Mouse (Mus musculus) liver (tissue): Measurements from ENCODE around the gene Dnajb6.
A peak's percentile ranks its signal among the peaks of the same experiment; 100 is the strongest.
"Not testable (repeated sequence)": the region's sequence is repeated elsewhere in the genome, so short reads cannot be mapped to it uniquely, and the experiment has no call there.

Source experiments
- DNase-seq: peaks from one replicate; pipeline ENCODE4 v3.0.0-alpha.2; 2020; ENCODE audit warnings: mixed read lengths

Gene Dnajb6

DNA sequence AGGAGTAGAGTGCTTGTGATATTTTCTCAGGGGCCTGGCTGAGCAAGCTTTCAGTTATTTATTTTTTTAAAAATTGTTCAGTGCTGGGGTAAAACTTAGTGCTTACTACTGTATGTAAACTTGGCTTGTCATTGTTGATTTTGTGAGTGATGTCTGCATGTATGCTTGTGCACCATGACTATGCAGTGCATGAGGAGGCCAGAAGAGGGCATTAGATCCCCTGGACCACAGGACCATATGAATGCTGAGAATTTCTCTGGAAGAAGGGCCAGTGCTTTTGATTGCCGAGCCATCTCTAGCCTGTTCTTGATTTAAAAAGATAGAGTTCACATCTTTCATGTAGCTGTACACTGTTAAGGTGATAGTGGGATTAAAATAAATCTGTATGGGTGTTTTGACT lies 35.4 kb downstream of the Dnajb6 start:
- DNase-seq, result peak; percentile 20

DNA sequence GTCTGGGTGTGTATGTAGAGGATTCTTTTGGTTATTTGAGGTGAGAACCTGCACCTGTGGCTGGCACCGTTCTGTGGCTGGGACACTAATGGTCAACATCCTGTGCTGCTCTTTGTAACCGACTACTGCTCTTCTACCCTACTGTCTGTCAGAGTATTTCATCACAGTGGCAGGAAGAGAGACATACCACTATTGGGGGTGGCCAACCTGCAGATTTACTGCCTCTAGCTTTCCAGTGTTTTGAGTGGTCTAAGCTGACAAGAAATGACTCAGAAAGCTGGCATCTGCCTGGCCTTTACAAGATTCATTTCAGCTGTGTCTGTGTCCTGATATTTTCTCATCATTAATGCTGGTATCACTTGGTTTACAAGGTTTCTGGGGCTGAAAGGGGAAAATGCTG lies 36.5 kb downstream of the Dnajb6 start:
- DNase-seq, result no peak

DNA sequence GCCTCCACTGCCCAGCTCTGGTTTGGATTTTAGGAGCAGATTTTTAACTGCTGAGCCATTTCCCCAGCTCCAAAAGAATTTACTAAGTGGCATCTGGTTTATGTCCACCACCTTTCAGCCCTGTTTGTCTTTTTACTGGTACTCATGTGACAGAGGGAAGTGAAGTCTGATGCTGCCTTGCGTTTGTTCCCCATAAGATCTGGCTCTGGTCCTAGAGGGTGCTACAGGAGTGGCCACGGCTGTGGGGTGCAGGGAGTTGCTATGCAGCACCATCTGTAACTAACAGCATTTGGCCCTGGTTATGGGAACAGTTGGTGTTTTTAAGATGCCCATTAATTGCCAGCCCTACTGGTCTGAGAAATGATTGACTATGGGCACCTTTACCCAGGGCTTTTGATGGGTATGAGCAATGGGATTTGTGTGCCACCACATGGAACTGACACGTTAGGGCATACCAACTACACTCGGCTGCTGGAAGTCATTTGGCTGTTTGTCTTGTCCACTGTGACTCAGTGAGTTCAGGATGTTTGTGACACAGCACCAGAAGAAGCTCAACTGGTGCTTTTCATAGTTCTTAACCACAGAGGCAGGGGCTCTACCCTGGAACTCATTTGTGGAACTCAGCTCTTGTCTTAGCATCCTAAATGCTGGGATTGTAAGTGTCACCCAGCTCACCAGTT lies 37.3 kb downstream of the Dnajb6 start:
- DNase-seq, result no peak

DNA sequence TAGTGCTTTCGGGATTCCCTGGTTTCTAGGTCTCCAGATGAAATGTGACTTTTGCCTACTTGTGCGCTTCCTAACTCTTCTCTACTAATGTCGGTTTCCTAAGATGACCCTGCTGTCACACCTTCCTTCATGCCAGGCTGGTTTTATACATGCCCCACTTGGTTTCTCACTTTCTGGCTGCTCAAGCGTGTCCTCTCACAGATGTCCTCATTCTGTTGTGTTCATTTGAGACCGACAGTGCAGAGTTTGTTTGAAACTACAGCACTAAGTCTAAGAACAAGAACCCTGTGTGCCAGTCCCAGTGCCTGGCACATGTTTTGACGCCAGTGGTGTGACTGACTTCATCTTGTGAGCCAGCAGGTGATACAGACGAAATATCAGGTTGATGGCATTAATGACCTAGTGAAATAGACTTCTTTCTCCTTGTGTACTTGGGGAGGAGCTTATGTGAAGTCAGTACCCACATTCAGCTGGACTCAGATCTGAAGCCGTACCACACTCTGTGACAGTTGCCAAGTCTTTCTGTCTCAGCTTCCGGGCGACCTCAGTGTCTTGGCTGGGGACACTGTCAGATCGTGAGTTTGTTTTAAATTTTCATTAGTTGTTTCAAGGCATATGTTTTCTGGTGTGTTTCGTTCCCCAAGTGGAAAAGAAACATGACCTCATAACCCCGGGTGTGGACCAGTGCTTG lies 38.1 kb downstream of the Dnajb6 start:
- DNase-seq, result no peak

DNA sequence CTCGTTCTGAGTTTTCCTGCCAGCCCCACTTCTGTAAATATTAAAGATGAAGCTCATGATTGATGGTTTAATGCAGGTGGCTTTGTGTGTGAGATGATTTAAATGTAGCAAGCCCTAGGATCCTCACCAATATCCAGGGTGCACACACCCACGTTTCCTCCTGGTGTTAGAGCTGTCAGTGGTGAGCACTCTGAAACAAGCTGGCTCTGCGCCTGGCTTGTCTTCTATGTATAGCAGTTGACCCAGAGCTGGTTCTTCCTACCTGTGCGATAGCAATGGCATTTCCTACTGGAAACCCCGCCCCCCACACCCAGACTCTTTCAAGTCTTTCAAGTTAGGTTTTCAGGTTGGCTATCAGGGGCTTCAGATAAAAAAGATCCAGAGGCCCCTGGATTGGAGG lies 39.9 kb downstream of the Dnajb6 start:
- DNase-seq, result no peak

DNA sequence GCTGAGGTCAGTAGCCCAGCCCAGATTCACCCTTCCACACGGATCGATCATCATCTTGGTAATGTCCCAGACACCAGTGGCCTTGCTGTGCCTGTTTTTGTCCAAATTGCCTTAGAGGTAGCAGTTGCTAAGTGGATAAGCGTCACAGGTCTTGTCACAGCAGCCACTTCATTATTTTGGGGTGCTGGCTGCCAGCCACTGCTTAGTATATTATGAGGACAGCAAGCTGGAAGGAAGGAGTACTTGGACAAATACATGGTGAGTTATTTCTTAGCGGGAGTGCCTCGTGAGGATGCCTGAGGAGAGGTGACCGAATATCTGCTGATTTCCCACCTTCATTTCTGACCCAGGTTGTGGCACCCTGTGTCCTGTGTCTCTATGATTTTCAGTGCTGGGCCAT lies 42.5 kb downstream of the Dnajb6 start:
- DNase-seq, result no peak

DNA sequence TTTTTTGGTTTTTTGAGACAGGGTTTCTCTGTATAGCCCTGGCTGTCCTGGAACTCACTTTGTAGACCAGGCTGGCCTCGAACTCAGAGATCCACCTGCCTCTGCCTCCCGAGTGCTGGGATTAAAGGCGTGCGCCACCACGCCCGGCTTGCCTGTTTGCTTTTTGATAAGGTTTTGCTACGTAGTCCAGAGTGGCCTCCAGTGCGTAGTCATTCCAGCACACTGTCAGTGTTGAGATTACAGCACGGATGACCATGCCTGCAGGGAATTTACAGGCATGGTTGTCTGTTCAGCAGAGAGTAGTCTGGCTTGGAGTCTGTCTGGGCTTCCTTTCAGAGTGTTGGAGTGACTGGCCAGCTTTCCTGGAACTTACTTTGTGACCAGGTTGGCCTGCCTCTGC lies 44.2 kb downstream of the Dnajb6 start:
- peak; percentile 13 for DNase-seq

DNA sequence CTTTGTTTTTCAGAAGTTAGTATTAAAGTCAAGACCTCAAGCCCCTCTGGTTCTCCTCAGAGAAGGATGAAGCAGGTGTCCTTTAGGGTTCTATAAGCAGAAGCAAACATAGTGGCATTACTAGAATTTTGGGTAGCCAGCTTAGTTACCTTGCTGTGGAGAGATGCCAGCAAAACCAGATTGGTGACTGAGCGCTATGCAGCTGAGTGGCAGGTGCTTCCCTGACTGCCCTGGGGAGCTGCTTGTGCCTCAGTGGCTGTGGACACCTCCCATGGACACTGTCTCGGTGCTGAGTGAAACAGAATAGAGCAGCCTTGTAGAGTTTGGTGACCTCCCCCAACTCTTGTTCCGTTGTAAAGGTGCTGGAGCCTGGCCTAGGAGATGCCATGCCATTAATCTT lies 46.8 kb downstream of the Dnajb6 start:
- DNase-seq, result no peak

DNA sequence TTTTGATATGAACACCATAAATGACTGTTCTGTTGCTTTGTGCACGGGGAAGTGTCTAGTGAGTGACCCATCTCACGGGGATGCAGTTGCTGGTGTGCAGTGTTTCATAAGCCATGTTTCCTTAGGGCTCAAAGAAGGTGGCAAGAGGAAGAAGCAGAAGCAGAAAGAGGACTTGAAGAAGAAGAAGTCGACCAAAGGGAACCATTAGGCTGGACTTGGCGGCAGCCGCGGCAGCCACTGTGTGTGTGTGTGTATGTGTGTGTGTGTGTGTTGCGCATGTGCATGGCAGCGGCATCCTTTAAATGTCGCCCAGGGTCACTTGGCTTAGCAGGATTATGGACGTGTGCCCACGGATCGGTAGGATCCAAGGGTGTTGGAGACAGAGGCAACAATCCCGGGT lies 49.4 kb downstream of the Dnajb6 start:
- not testable (repeated sequence) for DNase-seq

DNA sequence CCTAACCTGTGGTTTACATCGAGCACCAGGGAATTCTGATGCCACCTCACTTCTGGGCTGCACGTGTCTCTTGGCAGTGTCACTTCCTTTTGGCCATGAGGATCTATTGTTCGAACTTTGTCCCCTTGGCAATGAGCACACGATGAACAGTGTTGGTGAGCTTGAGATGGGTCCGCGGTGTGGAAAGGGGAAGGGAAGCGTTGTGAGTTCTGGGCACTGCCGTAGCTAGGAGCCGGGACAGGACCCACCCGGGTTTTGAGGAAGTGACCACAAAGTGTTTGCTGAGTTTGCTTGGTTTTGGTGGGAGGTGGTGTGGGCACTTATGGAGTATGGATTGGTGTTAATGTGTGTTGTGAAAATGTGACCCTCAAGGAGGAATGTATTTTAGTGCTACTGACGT lies 50.5 kb downstream of the Dnajb6 start:
- DNase-seq, result not testable (repeated sequence)

DNA sequence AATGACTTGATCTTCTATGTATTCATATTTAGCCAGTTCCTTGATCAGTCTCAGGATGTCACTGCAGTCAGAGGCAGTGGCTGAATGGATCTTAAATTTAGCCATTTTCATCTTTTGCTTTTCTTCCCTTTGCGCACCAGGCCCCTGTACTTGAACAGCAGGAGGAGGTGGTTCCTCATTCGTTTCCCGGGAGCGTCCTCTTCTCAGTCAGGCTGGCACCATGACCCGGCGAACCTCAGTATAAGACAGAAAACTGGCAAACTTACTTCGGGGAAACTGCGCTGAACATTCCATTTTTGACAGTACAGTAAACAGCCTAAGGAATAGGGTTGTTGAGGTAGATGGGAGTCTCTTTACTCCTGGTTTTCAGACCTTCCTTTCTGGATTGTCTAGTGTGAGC lies 59.4 kb downstream of the Dnajb6 start:
- DNase-seq, result not testable (repeated sequence)

DNA sequence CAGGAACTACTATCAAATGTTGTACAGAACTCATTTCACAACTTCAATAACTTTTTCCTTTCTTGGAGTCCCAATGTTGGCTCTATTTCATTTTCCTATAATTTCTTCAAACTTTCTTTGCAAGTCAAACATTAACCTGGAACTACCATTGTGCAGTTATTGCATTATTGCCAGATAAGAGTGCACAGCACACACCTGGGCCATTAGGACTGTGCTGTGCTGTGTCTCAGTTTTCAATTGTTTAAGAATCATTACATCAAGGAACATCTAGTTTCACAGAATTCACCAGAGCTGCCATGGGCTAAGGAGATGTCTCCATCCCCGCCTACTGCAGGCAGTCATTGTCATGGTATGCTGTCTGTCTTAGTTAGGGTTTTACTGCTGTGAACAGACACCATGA lies 73.5 kb downstream of the Dnajb6 start:
- DNase-seq, result no peak

DNA sequence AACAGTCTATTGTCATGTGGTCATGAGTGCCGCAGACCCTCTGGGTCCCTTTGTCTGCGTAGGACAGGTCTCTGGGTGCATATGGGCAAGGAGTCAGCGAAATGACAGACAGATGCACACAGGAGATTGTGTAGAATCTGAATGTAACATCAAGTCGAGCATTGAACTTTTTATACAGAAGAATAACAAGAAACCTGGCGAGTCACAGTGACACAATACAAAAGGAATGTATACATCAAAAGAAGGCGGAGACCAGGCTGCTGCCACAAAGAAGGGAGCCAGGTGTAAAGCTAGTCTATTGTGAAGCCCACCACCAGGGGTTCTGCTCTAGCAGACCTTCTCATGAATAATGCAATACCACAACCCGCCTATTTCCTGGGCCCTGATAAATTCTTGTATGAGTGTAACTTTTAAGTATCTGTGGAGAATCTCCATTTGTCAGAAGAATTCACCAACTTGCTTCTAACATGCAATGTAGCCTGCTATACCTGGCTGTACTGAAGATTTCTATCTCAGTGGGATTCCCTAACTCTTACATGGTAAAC lies 76.0 kb downstream of the Dnajb6 start:
- DNase-seq, result not testable (repeated sequence)

DNA sequence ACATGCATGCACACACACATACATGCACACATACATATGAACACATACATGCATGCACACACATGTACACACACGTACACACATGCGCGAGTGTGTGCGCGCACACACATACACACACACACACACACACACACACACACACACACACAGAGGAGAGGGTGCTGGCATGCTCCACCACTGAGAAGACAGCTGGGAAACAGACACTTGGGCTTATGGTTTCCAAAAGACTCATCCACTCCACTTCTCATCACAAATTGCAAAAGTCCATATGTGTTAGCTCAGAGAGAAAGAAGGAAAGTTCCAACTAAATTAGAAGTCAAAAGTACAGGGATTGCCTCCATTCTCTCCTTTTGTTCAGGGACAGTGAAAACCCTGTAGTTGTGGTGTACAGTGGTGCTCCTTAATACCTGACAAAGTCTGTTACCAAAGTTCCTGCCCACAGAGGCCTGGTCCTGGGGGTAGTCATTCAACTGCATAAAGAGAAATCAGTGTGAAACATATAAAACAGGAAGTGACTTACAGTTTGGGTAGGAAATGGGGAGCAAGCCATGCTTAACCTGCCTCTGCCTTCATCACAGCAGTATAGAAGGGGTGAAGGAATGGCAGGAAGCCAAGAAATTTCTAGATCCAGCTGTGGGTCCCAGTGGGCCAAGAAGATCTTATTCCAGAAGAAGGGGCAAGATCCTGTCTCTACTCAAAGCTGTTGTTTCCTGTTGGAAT lies 81.2 kb downstream of the Dnajb6 start:
- no peak for DNase-seq

DNA sequence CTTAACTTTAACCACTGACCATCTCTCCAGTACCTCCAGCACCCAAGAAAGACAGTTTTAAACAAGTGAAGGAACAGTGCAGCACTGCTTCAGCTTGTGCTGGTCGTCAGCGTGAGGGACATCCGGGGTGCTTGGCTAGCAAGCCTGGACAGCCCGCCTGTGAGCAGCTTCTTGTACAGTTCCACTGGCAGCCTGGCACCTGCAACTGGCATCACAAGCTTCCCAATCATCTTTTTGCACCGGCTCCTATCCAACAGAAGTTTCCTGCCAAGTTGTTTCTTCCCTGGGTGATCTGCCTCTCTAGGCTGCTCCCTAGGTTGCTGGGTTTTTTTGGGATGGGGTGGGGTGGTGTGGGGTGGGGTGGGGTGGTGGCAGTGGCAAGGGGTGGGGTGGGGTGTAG lies 81.9 kb downstream of the Dnajb6 start:
- DNase-seq, result no peak

DNA sequence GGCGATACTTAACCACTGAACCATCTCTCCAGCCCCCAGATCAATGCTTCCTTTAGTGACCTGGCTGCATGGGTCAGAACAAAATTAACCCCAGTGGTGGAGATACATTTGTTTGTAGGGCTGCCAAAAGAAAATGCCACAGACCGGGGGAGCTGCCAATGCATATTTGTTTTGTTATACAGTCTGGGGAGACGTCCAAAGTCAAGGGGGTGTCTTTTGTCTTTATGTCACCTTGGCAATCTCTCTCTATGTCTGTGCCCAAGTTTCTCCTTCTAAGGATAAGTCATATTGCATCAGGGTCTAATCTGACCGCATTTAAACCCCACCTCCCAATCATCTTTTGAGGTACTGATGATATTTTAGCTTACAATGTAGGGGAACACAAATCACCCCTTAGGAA lies 82.8 kb downstream of the Dnajb6 start:
- DNase-seq, result no peak

DNA sequence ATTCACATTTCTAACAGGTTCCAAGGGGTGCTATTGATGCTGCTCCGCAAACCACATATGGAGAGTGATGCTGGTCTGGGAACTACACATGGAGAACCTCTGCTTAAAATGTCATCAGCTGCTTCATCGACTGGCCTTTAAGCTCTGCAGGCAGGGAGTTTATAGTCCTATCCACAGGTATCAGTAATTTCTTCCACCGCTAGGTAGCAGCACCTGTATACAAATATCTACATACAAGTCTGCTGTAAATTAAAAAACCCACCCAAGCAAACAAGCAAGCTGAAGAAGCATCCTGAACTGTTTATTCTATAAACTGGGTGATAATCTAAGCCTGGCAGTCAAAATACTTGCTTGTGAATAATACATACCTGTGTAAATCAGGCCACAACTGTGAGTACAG lies 89.3 kb downstream of the Dnajb6 start:
- no peak for DNase-seq

DNA sequence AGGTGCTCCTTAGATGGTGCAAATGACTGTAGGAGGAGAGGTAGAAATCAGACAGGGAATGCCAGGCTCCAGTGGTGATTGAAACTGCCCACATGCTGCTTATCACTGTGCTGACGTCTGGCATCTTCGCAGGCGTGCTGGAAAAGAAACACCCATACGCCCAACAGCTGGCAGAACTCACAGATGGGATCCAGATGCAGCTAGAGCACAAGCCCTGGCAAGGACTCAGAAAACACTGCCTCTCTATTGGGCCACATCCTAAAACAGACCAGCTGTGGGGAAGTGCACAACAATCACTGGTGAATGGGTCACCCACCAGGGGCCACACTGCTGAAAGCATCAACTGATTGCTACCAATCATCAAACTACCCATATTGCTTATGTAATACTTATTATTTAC lies 91.3 kb downstream of the Dnajb6 start:
- no peak for DNase-seq

DNA sequence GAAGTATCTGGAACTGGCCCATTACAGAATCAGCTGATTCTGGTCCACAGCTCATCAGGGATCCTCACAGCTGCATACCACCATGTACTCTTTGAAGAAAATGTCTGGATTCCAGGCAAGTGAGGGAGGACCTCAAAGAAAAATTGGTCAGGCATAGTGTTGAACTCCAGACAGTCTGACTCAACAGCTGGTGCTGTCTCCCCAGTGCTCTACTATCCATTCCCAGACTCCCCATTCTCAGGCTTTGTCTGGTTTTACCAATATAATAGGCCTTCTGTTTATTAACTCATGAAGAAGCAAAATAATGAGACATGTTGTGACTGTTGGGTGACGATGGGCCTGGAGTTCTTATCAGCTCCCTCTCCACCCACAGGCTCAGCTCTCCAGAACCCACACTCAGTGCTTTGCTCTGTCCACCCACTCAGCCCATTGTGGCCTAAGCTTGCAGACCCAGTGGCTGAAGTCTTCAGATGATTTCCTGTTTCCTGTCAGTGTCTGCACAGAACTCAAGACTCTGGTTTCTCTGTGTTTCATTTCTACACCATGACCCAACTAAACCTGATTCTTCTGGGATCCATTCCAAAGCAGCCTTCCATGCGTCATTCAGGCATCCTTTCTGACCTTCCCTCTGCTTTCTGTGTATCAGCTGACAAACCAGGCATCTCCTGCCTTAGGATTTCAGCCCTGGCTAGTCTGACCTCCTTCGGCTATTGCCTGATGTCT lies 107.1 kb downstream of the Dnajb6 start:
- no peak for DNase-seq

DNA sequence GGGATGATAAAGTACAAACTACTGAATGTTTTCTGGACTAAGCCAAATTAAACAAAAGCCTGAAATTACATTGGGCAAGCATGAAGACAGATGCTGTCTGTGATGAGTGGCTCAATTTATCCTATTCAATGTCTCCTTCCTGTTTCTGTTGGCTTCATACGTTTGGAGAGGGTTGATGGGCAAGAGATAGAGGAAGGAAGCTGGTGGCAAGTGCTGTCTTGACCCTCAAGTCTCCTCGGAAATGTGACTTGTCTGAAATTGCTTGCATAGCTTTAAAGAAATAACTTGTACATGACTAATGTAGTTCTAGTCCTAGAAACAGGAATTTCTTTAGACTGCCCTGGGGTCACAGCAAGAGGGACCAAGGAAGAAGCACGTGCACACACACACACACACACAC lies 109.5 kb downstream of the Dnajb6 start:
- no peak for DNase-seq

DNA sequence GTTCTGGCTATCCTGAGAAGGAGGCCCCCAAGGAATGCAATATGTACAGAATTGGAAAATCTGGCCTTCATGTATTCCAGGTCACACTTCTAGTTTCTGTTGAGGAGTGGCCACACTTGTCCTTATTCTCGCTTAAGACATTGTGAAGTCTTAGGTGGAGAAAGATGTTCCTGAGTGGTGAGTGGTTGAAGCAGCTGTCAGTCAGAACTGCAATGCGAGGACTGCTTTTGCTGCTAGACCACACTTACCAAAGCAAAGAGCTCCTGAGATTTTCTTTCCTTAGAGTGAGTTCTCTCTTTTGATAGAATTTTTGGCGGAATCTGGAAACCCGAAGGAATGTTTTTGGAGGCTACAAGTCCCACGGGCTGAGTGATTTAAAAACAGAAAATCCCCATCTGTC lies 112.0 kb downstream of the Dnajb6 start:
- no peak for DNase-seq

DNA sequence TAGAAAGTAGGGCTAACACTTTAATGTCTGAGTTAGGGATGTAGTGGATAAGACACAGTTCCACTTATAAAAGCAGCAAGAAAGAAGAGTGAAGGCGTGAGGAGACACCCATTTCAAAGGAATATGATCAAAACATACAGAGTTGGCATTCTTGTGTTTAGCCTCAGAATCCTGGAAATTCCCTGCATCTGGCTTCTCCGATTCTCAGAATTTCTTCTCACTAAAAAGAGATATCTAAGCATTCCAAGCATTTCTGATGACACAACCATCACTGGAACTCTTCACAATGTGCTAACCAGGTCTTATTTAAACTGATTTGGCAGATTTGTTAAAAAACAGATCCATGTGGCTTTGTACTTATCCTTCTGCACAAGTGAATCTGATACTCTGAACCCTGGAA lies 112.6 kb downstream of the Dnajb6 start:
- no peak for DNase-seq

DNA sequence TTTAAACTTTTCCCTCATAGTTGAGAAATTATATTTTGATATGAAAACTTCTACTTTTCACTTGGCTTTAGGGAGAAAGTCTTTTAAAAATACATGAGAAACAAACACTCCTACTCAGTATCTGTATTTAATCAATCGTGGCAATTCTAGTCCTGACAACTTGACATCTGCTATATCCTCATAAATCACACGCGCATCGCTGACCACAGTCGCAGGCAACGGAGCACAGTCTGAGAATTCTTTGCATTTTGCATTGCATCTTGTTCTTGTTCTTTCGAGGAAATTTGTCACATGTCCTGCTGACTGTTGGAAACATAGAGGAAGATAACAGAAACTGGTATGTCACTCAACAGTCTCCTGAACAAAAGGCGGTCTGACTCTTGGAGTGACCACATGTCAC lies 116.9 kb downstream of the Dnajb6 start:
- no peak for DNase-seq
